Mouse (Mus musculus) limb, embryonic 15.5 days (tissue): Measurements from ENCODE around the gene Tulp4. TPM values are rescaled to one million over a fixed set of nuclear protein-coding genes. Genes with fewer than 3 reads are reported as not detected.
A peak's percentile ranks its signal among the peaks of the same experiment; 100 is the strongest.

Experiments
- ATAC-seq: fragments of 200-750 bp; cut with Nextera tagmentation; 2 replicates; pipeline ENCODE4 v1.8.0; 2017; ENCODE audit warnings: low read depth, moderate TSS enrichment; ENCODE audit not compliant: insufficient number of reproducible peaks, low FRiP score, low TSS enrichment
- H3K27ac ChIP-seq: fragments of 300-500 bp; sonication (generic); 2 replicates; pipeline ENCODE4 v1.5.1; 2015; ENCODE audit warnings: moderate library complexity, mild to moderate bottlenecking, inconsistent platforms
- H3K27me3 ChIP-seq: fragments of 300-500 bp; sonication (generic); 2 replicates; pipeline ENCODE4 v1.6.1; 2015; ENCODE audit warnings: inconsistent platforms
- H3K36me3 ChIP-seq: fragments of 300-500 bp; sonication (generic); 2 replicates; pipeline ENCODE4 v1.6.1; 2015; ENCODE audit warnings: inconsistent platforms
- H3K4me1 ChIP-seq: fragments of 300-500 bp; sonication (generic); 2 replicates; pipeline ENCODE4 v1.6.1; 2015; ENCODE audit warnings: inconsistent platforms
- H3K4me2 ChIP-seq: fragments of 300-500 bp; sonication (generic); 2 replicates; pipeline ENCODE4 v1.6.1; 2015; ENCODE audit warnings: mild to moderate bottlenecking, inconsistent platforms
- H3K4me3 ChIP-seq: fragments of 300-500 bp; sonication (generic); 2 replicates; pipeline ENCODE4 v1.5.1; 2015; ENCODE audit warnings: mild to moderate bottlenecking, inconsistent platforms
- H3K9ac ChIP-seq: fragments of 300-500 bp; sonication (generic); 2 replicates; pipeline ENCODE4 v1.6.1; 2015; ENCODE audit warnings: inconsistent platforms
- H3K9me3 ChIP-seq: fragments of 300-500 bp; sonication (generic); 2 replicates; pipeline ENCODE4 v1.6.1; 2016; ENCODE audit warnings: inconsistent platforms
- WGBS: fragments of 180-500 bp; shearing (Covaris S2); methylation state at CpG from one replicate; pipeline ENCODE4 v1.1.7; 2015; 5-methylcytosine and 5-hydroxymethylcytosine counted together
- polyA plus RNA-seq: library from polyadenylated mRNA; unstranded; fragments of >200 nt; fragmentation: Nextera tagmentation; extraction: Ambion mirVana; gene quantifications from 2 replicates; pipeline ENCODE4 v1.2.1, GENCODE M21; 2015

Tulp4 gene
- polyA plus RNA-seq, 1 experiment from 2014 or later: 84.0 TPM

GRCm38 (mm10) chr17:6172440-6172839, 66.2 kb downstream of the Tulp4 start:
- H3K4me2 ChIP-seq: no peak overlapping the region
- H3K27ac ChIP-seq: peak overlapping the region; percentile 60
- peaks cover 11% of the 10 kb centered on the region; the same call in 1 of the 2 replicates for H3K36me3 ChIP-seq
- H3K9me3 ChIP-seq: no peaks in the 10 kb centered on the region
- 30% methylated on average over 7 of the region's 7 CpGs for WGBS
- H3K27me3 ChIP-seq: no peaks in the 10 kb centered on the region
- no peak overlapping the region for H3K9ac ChIP-seq
- H3K4me1 ChIP-seq: peaks cover 9% of the 10 kb centered on the region
- ATAC-seq: no peak
- H3K4me3 ChIP-seq: no peak overlapping the region

- Histone ChIP-seq H3K27ac (peak overlapping the region; percentile 60), H3K9ac (no peak overlapping the region), H3K27me3 (no peaks in the 10 kb centered on the region), H3K4me3 (no peak overlapping the region), H3K36me3 (peaks cover 17% of the 10 kb centered on the region), H3K4me1 (peaks cover 9% of the 10 kb centered on the region), H3K9me3 (no peaks in the 10 kb centered on the region), H3K4me2 (no peak overlapping the region)
- peak; percentile 52; the same call in 1 of the 2 replicates for ATAC-seq
- 56% methylated on average over 5 of the region's 5 CpGs for WGBS
Measured at GRCm38 (mm10) chr17:6172926-6173690, 66.9 kb downstream of the Tulp4 start.

- 50% methylated on average over 1 of the region's 1 CpGs for WGBS
- ATAC-seq: no peak
- Histone ChIP-seq H3K4me2 (no peak overlapping the region), H3K4me3 (no peak overlapping the region), H3K4me1 (peaks cover 9% of the 10 kb centered on the region), H3K36me3 (peaks cover 22% of the 10 kb centered on the region), H3K27ac (no peak overlapping the region), H3K9me3 (no peaks in the 10 kb centered on the region), H3K9ac (no peak overlapping the region), H3K27me3 (no peaks in the 10 kb centered on the region)
Measured at GRCm38 (mm10) chr17:6174574-6174973, 68.3 kb downstream of the Tulp4 start.

GRCm38 (mm10) chr17:6178564-6179267, 72.5 kb downstream of the Tulp4 start:
- Histone ChIP-seq H3K27ac (no peak overlapping the region), H3K4me1 (no peaks in the 10 kb centered on the region), H3K4me2 (no peak overlapping the region), H3K4me3 (no peak overlapping the region), H3K9me3 (no peaks in the 10 kb centered on the region), H3K27me3 (no peaks in the 10 kb centered on the region), H3K9ac (no peak overlapping the region), H3K36me3 (peaks cover 25% of the 10 kb centered on the region)
- WGBS: 63% methylated on average over 6 of the region's 6 CpGs
- ATAC-seq: no peak

- 42% methylated on average over 4 of the region's 4 CpGs for WGBS
- H3K9ac ChIP-seq: no peak overlapping the region
- no peak for ATAC-seq
- no peaks in the 10 kb centered on the region for H3K9me3 ChIP-seq
- H3K27ac ChIP-seq: no peak overlapping the region
- no peaks in the 10 kb centered on the region for H3K27me3 ChIP-seq
- no peaks in the 10 kb centered on the region for H3K4me1 ChIP-seq
- no peak overlapping the region for H3K4me2 ChIP-seq
- no peak overlapping the region for H3K4me3 ChIP-seq
- peaks cover 25% of the 10 kb centered on the region for H3K36me3 ChIP-seq
Measured at GRCm38 (mm10) chr17:6179389-6179788, 73.2 kb downstream of the Tulp4 start.

- no peak overlapping the region for H3K4me3 ChIP-seq
- WGBS: 69% methylated on average over 3 of the region's 3 CpGs
- H3K27ac ChIP-seq: no peak overlapping the region
Measured at GRCm38 (mm10) chr17:6180421-6180820, 74.2 kb downstream of the Tulp4 start.

GRCm38 (mm10) chr17:6182715-6183114, 76.5 kb downstream of the Tulp4 start:
- ATAC-seq: no peak
- peaks cover 39% of the 10 kb centered on the region for H3K36me3 ChIP-seq
- WGBS: 81% methylated on average over 4 of the region's 4 CpGs

More at GRCm38 (mm10) chr17:6180421-6180820, 74.2 kb downstream of the Tulp4 start:
- no peaks in the 10 kb centered on the region for H3K9me3 ChIP-seq
- no peak overlapping the region for H3K4me2 ChIP-seq
- no peaks in the 10 kb centered on the region for H3K4me1 ChIP-seq
- no peak overlapping the region for H3K9ac ChIP-seq
- peaks cover 31% of the 10 kb centered on the region for H3K36me3 ChIP-seq
- no peak for ATAC-seq
- H3K27me3 ChIP-seq: no peaks in the 10 kb centered on the region

GRCm38 (mm10) chr17:6186651-6187050, 80.4 kb downstream of the Tulp4 start:
- Histone ChIP-seq H3K4me2 (no peak overlapping the region), H3K9ac (no peak overlapping the region), H3K36me3 (peaks cover 42% of the 10 kb centered on the region), H3K4me1 (no peaks in the 10 kb centered on the region), H3K4me3 (no peak overlapping the region), H3K27ac (no peak overlapping the region), H3K9me3 (no peaks in the 10 kb centered on the region), H3K27me3 (no peaks in the 10 kb centered on the region)
- 90% methylated on average over 4 of the region's 4 CpGs for WGBS
- no peak for ATAC-seq

More at GRCm38 (mm10) chr17:6182715-6183114, 76.5 kb downstream of the Tulp4 start:
- H3K27ac ChIP-seq: no peak overlapping the region
- H3K4me3 ChIP-seq: no peak overlapping the region
- no peaks in the 10 kb centered on the region for H3K27me3 ChIP-seq
- no peaks in the 10 kb centered on the region for H3K4me1 ChIP-seq
- no peak overlapping the region for H3K4me2 ChIP-seq
- H3K9ac ChIP-seq: no peak overlapping the region
- H3K9me3 ChIP-seq: no peaks in the 10 kb centered on the region

- H3K4me1 ChIP-seq: no peaks in the 10 kb centered on the region
- no peaks in the 10 kb centered on the region for H3K9me3 ChIP-seq
- no peak overlapping the region for H3K9ac ChIP-seq
- ATAC-seq: no peak
- no peak overlapping the region for H3K4me3 ChIP-seq
- peaks cover 45% of the 10 kb centered on the region for H3K36me3 ChIP-seq
- WGBS: 95% methylated on average over 8 of the region's 8 CpGs
- H3K27ac ChIP-seq: no peak overlapping the region
- H3K27me3 ChIP-seq: no peaks in the 10 kb centered on the region
- H3K4me2 ChIP-seq: no peak overlapping the region
Measured at GRCm38 (mm10) chr17:6187183-6187582, 80.9 kb downstream of the Tulp4 start.

GRCm38 (mm10) chr17:6189207-6189606, 83.0 kb downstream of the Tulp4 start:
- H3K4me2 ChIP-seq: no peak overlapping the region
- ATAC-seq: no peak
- no peak overlapping the region for H3K27ac ChIP-seq
- no peaks in the 10 kb centered on the region for H3K4me1 ChIP-seq
- no peaks in the 10 kb centered on the region for H3K9me3 ChIP-seq
- H3K36me3 ChIP-seq: peaks cover 58% of the 10 kb centered on the region
- 75% methylated on average over 5 of the region's 5 CpGs for WGBS
- no peak overlapping the region for H3K4me3 ChIP-seq
- no peak overlapping the region for H3K9ac ChIP-seq
- H3K27me3 ChIP-seq: no peaks in the 10 kb centered on the region

GRCm38 (mm10) chr17:6192275-6192674, 86.0 kb downstream of the Tulp4 start:
- Histone ChIP-seq H3K27ac (no peak overlapping the region), H3K4me1 (no peaks in the 10 kb centered on the region), H3K4me3 (no peak overlapping the region), H3K9ac (no peak overlapping the region), H3K36me3 (peaks cover 47% of the 10 kb centered on the region), H3K9me3 (no peaks in the 10 kb centered on the region), H3K27me3 (no peaks in the 10 kb centered on the region), H3K4me2 (no peak overlapping the region)
- no peak for ATAC-seq
- 73% methylated on average over 6 of the region's 6 CpGs for whole genome bisulfite sequencing

- H3K4me2 ChIP-seq: no peak overlapping the region
- H3K9me3 ChIP-seq: no peaks in the 10 kb centered on the region
- no peaks in the 10 kb centered on the region for H3K27me3 ChIP-seq
- H3K9ac ChIP-seq: no peak overlapping the region
- no peak for ATAC-seq
- no peaks in the 10 kb centered on the region for H3K4me1 ChIP-seq
- WGBS: 83% methylated on average over 1 of the region's 1 CpGs
- H3K27ac ChIP-seq: no peak overlapping the region
- peaks cover 50% of the 10 kb centered on the region for H3K36me3 ChIP-seq
- H3K4me3 ChIP-seq: no peak overlapping the region
Measured at GRCm38 (mm10) chr17:6195390-6195789, 89.2 kb downstream of the Tulp4 start.
